12 mouse cellular contexts compared by ENCODE assay signal in genomic region chr6:54535485-54535884, GRCm38 (mm10). TPM values are rescaled to one million over a fixed set of nuclear protein-coding genes. Genes with fewer than 3 reads are reported as not detected.
"Had no signal": no experiment of that assay in that cellular context is flagged by ENCODE, and none has a peak within 500 bp of the region (broad histone marks: within the 10 kb centered on the region; RNA-seq: fewer than 3 reads in every experiment).

No protein-coding gene starts in this region.

- DNase-seq: lung, adult 18-20 months; lung, embryonic 14.5 days; lung, postnatal 10 days; lung, postnatal 4 days; right cerebral cortex, postnatal 14 days; thymus, adult 2 months; thymus, postnatal 25 days; thymus, postnatal 4 days had no signal

- ATAC-seq: midbrain, embryonic 13.5 days; midbrain, embryonic 15.5 days had no signal

RNA-seq across cellular contexts. Expression of gene Scrn1, which starts 30.8 kb away (rescaled TPM):
- total RNA-seq: monocyte, adult 5-6 weeks; neutrophil, adult 5-6 weeks had no signal
